Mouse (Mus musculus) urinary bladder, adult 2 months (tissue): ENCODE measurements around the gene Zfp263. TPM values are rescaled to one million over a fixed set of nuclear protein-coding genes. Genes with fewer than 3 reads are reported as not detected.

Experiments used
- DNase-seq: peaks from one replicate; pipeline ENCODE4 v3.0.0; 2022; ENCODE audit warnings: low spot score
- polyA plus RNA-seq: library from polyadenylated mRNA; depleted of rRNA; stranded (reverse); fragments of >200 nt; gene quantifications from 2 replicates; pipeline ENCODE4 v1.2.3, GENCODE M21; 2012; rRNA removed

Zfp263 gene
- polyA plus RNA-seq = 19.3 and 20.8 TPM in 2 replicates

GRCm38 (mm10) chr16:3743503-3744185 is at the start of gene Zfp263:
Zfp263 (plus strand) TSS chr16:3744093.
- DNase-seq = peak; percentile 78

GRCm38 (mm10) chr16:3699281-3699680 is 44.6 kb upstream of the Zfp263 start:
- no peak for DNase-seq

- DNase-seq = no peak
Observed at GRCm38 (mm10) chr16:3700893-3701292, 43.0 kb upstream of the Zfp263 start.

- DNase-seq = no peak
Observed at GRCm38 (mm10) chr16:3706680-3707079, 37.2 kb upstream of the Zfp263 start.

- no peak for DNase-seq
Observed at GRCm38 (mm10) chr16:3714731-3715130, 29.2 kb upstream of the Zfp263 start.

- no peak for DNase-seq
Observed at GRCm38 (mm10) chr16:3717980-3718379, 25.9 kb upstream of the Zfp263 start, which contains the start of gene Mefv. Mefv (minus strand) TSS chr16:3718097.

- no peak for DNase-seq
Observed at GRCm38 (mm10) chr16:3723231-3723630, 20.7 kb upstream of the Zfp263 start.

- no peak for DNase-seq
Observed at GRCm38 (mm10) chr16:3727980-3728720, 15.7 kb upstream of the Zfp263 start.

- DNase-seq = no peak
Observed at GRCm38 (mm10) chr16:3732612-3733011, 11.3 kb upstream of the Zfp263 start.

GRCm38 (mm10) chr16:3733198-3733732 is 10.6 kb upstream of the Zfp263 start:
- no peak for DNase-seq

GRCm38 (mm10) chr16:3742466-3742865 is 1.4 kb upstream of the Zfp263 start:
- DNase-seq = no peak

- DNase-seq = peak; percentile 74
Observed at GRCm38 (mm10) chr16:3744186-3744700, 350 bp downstream of the Zfp263 start.

GRCm38 (mm10) chr16:3745656-3746055 is 1.8 kb downstream of the Zfp263 start:
- DNase-seq = no peak

- no peak for DNase-seq
Observed at GRCm38 (mm10) chr16:3748976-3749375, 5.1 kb downstream of the Zfp263 start.

GRCm38 (mm10) chr16:3771603-3772002 is 27.7 kb downstream of the Zfp263 start:
- DNase-seq = no peak

- DNase-seq = no peak
Observed at GRCm38 (mm10) chr16:3776365-3776764, 32.5 kb downstream of the Zfp263 start.

- no peak for DNase-seq
Observed at GRCm38 (mm10) chr16:3777986-3778385, 34.1 kb downstream of the Zfp263 start.

GRCm38 (mm10) chr16:3781237-3781636 is 37.3 kb downstream of the Zfp263 start:
- no peak for DNase-seq

GRCm38 (mm10) chr16:3788394-3788793 is 44.5 kb downstream of the Zfp263 start:
- no peak for DNase-seq
